Mouse (Mus musculus) frontal cortex, adult 2 months (tissue): Measurements from ENCODE around the gene Gm45234. TPM values are rescaled to one million over a fixed set of nuclear protein-coding genes. Genes with fewer than 3 reads are reported as not detected.

ENCODE experiments used
- polyA plus RNA-seq: library from polyadenylated mRNA; depleted of rRNA; stranded (reverse); fragments of >200 nt; gene quantifications from 2 replicates; pipeline ENCODE4 v1.2.3, GENCODE M21; 2012; rRNA removed

Gene Gm45234
- polyA plus RNA-seq, 1 experiment, result not detected

Other genes starting within 250 kb of the Gm45234 start
- 0.97 and 1.1 TPM in 2 replicates for gene C1ra, start 243.6 kb downstream of the Gm45234 start, polyA plus RNA-seq
- 1.6 and 2.3 TPM in 2 replicates for gene C1s1, start 213.7 kb downstream of the Gm45234 start, polyA plus RNA-seq
- not detected in 2 replicates for gene C1rb, start 185.7 kb downstream of the Gm45234 start, polyA plus RNA-seq
- 0.59 and 0.62 TPM in 2 replicates for gene C1s2, start 119.9 kb downstream of the Gm45234 start, polyA plus RNA-seq
- gene Lpcat3, start 93.0 kb downstream of the Gm45234 start, polyA plus RNA-seq, result 43.0 and 45.9 TPM in 2 replicates
- 62.4 and 68.0 TPM in 2 replicates for gene Emg1, start 43.8 kb downstream of the Gm45234 start, polyA plus RNA-seq
- 107 and 108 TPM in 2 replicates for gene Phb2, start 43.7 kb downstream of the Gm45234 start, polyA plus RNA-seq
- gene Ptpn6, start 17.3 kb downstream of the Gm45234 start, polyA plus RNA-seq, result 5.1 and 7.1 TPM in 2 replicates
- gene Grcc10, start 14.6 kb downstream of the Gm45234 start, polyA plus RNA-seq, result 383 and 401 TPM in 2 replicates
- 75.6 and 84.2 TPM in 2 replicates for gene Atn1, start 503 bp upstream of the Gm45234 start, polyA plus RNA-seq
- gene Eno2, start 13.7 kb upstream of the Gm45234 start, polyA plus RNA-seq, result 822 and 850 TPM in 2 replicates
- gene Lrrc23, start 23.7 kb upstream of the Gm45234 start, polyA plus RNA-seq, result 5.0 and 7.6 TPM in 2 replicates
- gene Spsb2, start 52.6 kb upstream of the Gm45234 start, polyA plus RNA-seq, result 7.0 and 7.3 TPM in 2 replicates
- gene Tpi1, start 58.3 kb upstream of the Gm45234 start, polyA plus RNA-seq, result 861 and 922 TPM in 2 replicates
- gene Usp5, start 73.5 kb upstream of the Gm45234 start, polyA plus RNA-seq, result 133 and 147 TPM in 2 replicates
- 2.2 and 2.8 TPM in 2 replicates for gene Cdca3, start 73.5 kb upstream of the Gm45234 start, polyA plus RNA-seq
- 0.50 and 0.53 TPM in 2 replicates for gene Gnb3, start 84.3 kb upstream of the Gm45234 start, polyA plus RNA-seq
- gene P3h3, start 101.7 kb upstream of the Gm45234 start, polyA plus RNA-seq, result 80.2 and 83.2 TPM in 2 replicates
- 190 and 200 TPM in 2 replicates for gene Gpr162, start 108.0 kb upstream of the Gm45234 start, polyA plus RNA-seq
- 0.64 and 1.3 TPM in 2 replicates for gene Cd4, start 132.2 kb upstream of the Gm45234 start, polyA plus RNA-seq
- gene Lag3, start 155.7 kb upstream of the Gm45234 start, polyA plus RNA-seq, result 5.9 and 6.0 TPM in 2 replicates
- gene Ptms, start 164.1 kb upstream of the Gm45234 start, polyA plus RNA-seq, result 1,541 and 1,645 TPM in 2 replicates
- 689 and 754 TPM in 2 replicates for gene Mlf2, start 175.4 kb upstream of the Gm45234 start, polyA plus RNA-seq
- 261 and 265 TPM in 2 replicates for gene Cops7a, start 209.5 kb upstream of the Gm45234 start, polyA plus RNA-seq
- gene Pianp, start 240.7 kb upstream of the Gm45234 start, polyA plus RNA-seq, result 181 and 198 TPM in 2 replicates